Mouse (Mus musculus) heart, postnatal 0 days (tissue): ENCODE results near the gene Plpp7. TPM values are rescaled to one million over a fixed set of nuclear protein-coding genes. Genes with fewer than 3 reads are reported as not detected.

ENCODE experiments used
- ATAC-seq: fragments of 200-750 bp; cut with Nextera tagmentation; 2 replicates; pipeline ENCODE4 v1.8.0; 2017; ENCODE audit warnings: low read depth, moderate number of reproducible peaks, moderate library complexity; ENCODE audit not compliant: insufficient read depth
- DNase-seq: peaks from one replicate; pipeline ENCODE4 v3.0.0-alpha.2; 2016; ENCODE audit warnings: low spot score
- H3K27ac ChIP-seq: fragments of 300-500 bp; sonication (generic); 2 replicates; pipeline ENCODE4 v1.5.1; 2014; ENCODE audit warnings: low read depth, mild to moderate bottlenecking
- H3K27me3 ChIP-seq: fragments of 300-500 bp; sonication (generic); 2 replicates; pipeline ENCODE4 v1.6.1; 2014; ENCODE audit warnings: low read length, mixed read lengths; ENCODE audit not compliant: control insufficient read depth, insufficient read depth
- H3K36me3 ChIP-seq: fragments of 300-500 bp; sonication (generic); replicated peaks from 2 replicates; pipeline ENCODE4 v1.6.1; 2014; ENCODE audit warnings: low read length, mixed read lengths; ENCODE audit not compliant: control insufficient read depth, insufficient read depth
- H3K4me1 ChIP-seq: fragments of 300-500 bp; sonication (generic); 2 replicates; pipeline ENCODE4 v1.6.1; 2014; ENCODE audit warnings: antibody characterized with exemption; ENCODE audit not compliant: control insufficient read depth, insufficient read depth
- H3K4me2 ChIP-seq: fragments of 300-500 bp; sonication (generic); 2 replicates; pipeline ENCODE4 v1.6.1; 2014; ENCODE audit warnings: low read depth, mild to moderate bottlenecking, low read length, moderate library complexity
- H3K4me3 ChIP-seq: fragments of 300-500 bp; sonication (generic); 2 replicates; pipeline ENCODE4 v1.5.1; 2014; ENCODE audit warnings: low read depth, low read length
- H3K9ac ChIP-seq: fragments of 300-500 bp; sonication (generic); replicated peaks from 2 replicates; pipeline ENCODE4 v1.6.1; 2014; ENCODE audit warnings: low read depth, low read length, mixed read lengths
- H3K9me3 ChIP-seq: fragments of 300-500 bp; sonication (generic); replicated peaks from 2 replicates; pipeline ENCODE4 v1.6.1; 2016; ENCODE audit warnings: low read length; ENCODE audit not compliant: control insufficient read depth
- CTCF ChIP-seq: IDR thresholded peaks from 2 replicates; pipeline ENCODE4 v1.5.1; 2016; ENCODE audit warnings: antibody characterized with exemption, control low read depth, low read depth
- EP300 ChIP-seq: IDR thresholded peaks from 2 replicates; pipeline ENCODE4 v1.6.1; 2016; ENCODE audit warnings: antibody characterized with exemption, low read depth
- WGBS: fragments of 180-500 bp; shearing (Covaris S2); extraction: QIAGEN DNeasy Blood & Tissue Kit; methylation state at CpG from one replicate; pipeline ENCODE4 v1.1.7; 2014; 5-methylcytosine and 5-hydroxymethylcytosine counted together
- polyA plus RNA-seq: library from polyadenylated mRNA; unstranded; fragments of >200 nt; fragmentation: Nextera tagmentation; extraction: Ambion mirVana; gene quantifications from 2 replicates; pipeline ENCODE4 v1.2.1, GENCODE M21; 2015
- total RNA-seq: library from RNA; depleted of rRNA; stranded (reverse); fragments of >200 nt; gene quantifications from 2 replicates; pipeline ENCODE4 v1.2.3, GENCODE M21; 2014; ENCODE audit warnings: low replicate concordance

The Plpp7 gene
- total and polyA plus RNA-seq, 2 experiments from 2014 or later = 24.0 to 56.3 TPM

GRCm38 (mm10) chr2:32091956-32092355 is 3.4 kb upstream of the Plpp7 start:
- ATAC-seq (no peak), DNase-seq (no peak)
- WGBS = 44% methylated on average over 3 of the region's 3 CpGs
- Histone ChIP-seq H3K4me2 (no peak overlapping the region), H3K9me3 (no peaks in the 10 kb centered on the region), H3K4me3 (no peak overlapping the region), H3K9ac (no peak overlapping the region), H3K36me3 (no peaks in the 10 kb centered on the region), H3K4me1 (peaks cover 24% of the 10 kb centered on the region), H3K27ac (no peak overlapping the region), H3K27me3 (no peaks in the 10 kb centered on the region)
- no peak for TF ChIP-seq CTCF
- no peak for TF ChIP-seq EP300

- Histone ChIP-seq H3K4me2 (no peak overlapping the region), H3K9me3 (no peaks in the 10 kb centered on the region), H3K27me3 (no peaks in the 10 kb centered on the region), H3K27ac (no peak overlapping the region), H3K4me3 (no peak overlapping the region), H3K36me3 (no peaks in the 10 kb centered on the region), H3K9ac (no peak overlapping the region), H3K4me1 (peaks cover 20% of the 10 kb centered on the region)
- ATAC-seq (no peak), DNase-seq (no peak)
- TF ChIP-seq CTCF (no peak), EP300 (no peak)
- WGBS = 81% methylated on average over 7 of the region's 7 CpGs
Measured at GRCm38 (mm10) chr2:32094001-32094707, 1.2 kb upstream of the Plpp7 start.

- WGBS = 69% methylated on average over 10 of the region's 10 CpGs
- peak overlapping the region; percentile 83 for H3K27ac ChIP-seq
Measured at GRCm38 (mm10) chr2:32096122-32096420, 743 bp downstream of the Plpp7 start.

GRCm38 (mm10) chr2:32102944-32103343 is 7.6 kb downstream of the Plpp7 start:
- H3K36me3 ChIP-seq = 0 out of 2 replicates have a peak, but pooled peaks cover 4% of the 10 kb centered on the region
- H3K4me1 ChIP-seq = peaks cover 26% of the 10 kb centered on the region
- no peak overlapping the region for H3K4me3 ChIP-seq
- no peak for TF ChIP-seq EP300
- H3K9me3 ChIP-seq = no peaks in the 10 kb centered on the region
- no peak overlapping the region for H3K9ac ChIP-seq
- DNase-seq = no peak
- H3K27ac ChIP-seq = no peak overlapping the region
- no peak overlapping the region for H3K4me2 ChIP-seq
- H3K27me3 ChIP-seq = no peaks in the 10 kb centered on the region
- no peak for ATAC-seq
- 64% methylated on average over 5 of the region's 5 CpGs for WGBS

More at GRCm38 (mm10) chr2:32096122-32096420, 743 bp downstream of the Plpp7 start:
- Histone ChIP-seq H3K9ac (peak overlapping the region; percentile 68), H3K9me3 (no peaks in the 10 kb centered on the region), H3K27me3 (no peaks in the 10 kb centered on the region), H3K4me1 (peaks cover 18% of the 10 kb centered on the region), H3K36me3 (0 out of 2 replicates have a peak, but pooled peaks cover 4% of the 10 kb centered on the region), H3K4me3 (peak overlapping the region; percentile 54), H3K4me2 (peak overlapping the region; percentile 85)
- no peak for DNase-seq
- no peak for TF ChIP-seq CTCF
- TF ChIP-seq EP300 = no peak
- peak; percentile 25; the same call in 1 of the 2 replicates for ATAC-seq

- H3K9me3 ChIP-seq = no peaks in the 10 kb centered on the region
- 0 out of 2 replicates have a peak overlapping the region, but pooled peaks have one; percentile 85 for H3K27ac ChIP-seq
- 72% methylated on average over 7 of the region's 7 CpGs for WGBS
- 0 out of 2 replicates have a peak, but pooled peaks cover 4% of the 10 kb centered on the region for H3K36me3 ChIP-seq
- no peak overlapping the region for H3K4me2 ChIP-seq
- TF ChIP-seq CTCF = no peak
- TF ChIP-seq EP300 = no peak
- H3K9ac ChIP-seq = no peak overlapping the region
- no peak for DNase-seq
- peaks cover 26% of the 10 kb centered on the region for H3K4me1 ChIP-seq
- ATAC-seq = no peak
- H3K4me3 ChIP-seq = no peak overlapping the region
- H3K27me3 ChIP-seq = no peaks in the 10 kb centered on the region
Measured at GRCm38 (mm10) chr2:32103557-32103956, 8.2 kb downstream of the Plpp7 start.

GRCm38 (mm10) chr2:32104122-32104521 is 8.8 kb downstream of the Plpp7 start:
- Histone ChIP-seq H3K4me3 (no peak overlapping the region), H3K9ac (no peak overlapping the region), H3K4me1 (peaks cover 26% of the 10 kb centered on the region), H3K36me3 (0 out of 2 replicates have a peak, but pooled peaks cover 4% of the 10 kb centered on the region), H3K27me3 (no peaks in the 10 kb centered on the region), H3K4me2 (no peak overlapping the region), H3K9me3 (no peaks in the 10 kb centered on the region), H3K27ac (peak overlapping the region; percentile 85; the same call in 1 of the 2 replicates)
- 69% methylated on average over 7 of the region's 7 CpGs for WGBS
- DNase-seq (no peak), ATAC-seq (no peak)
- TF ChIP-seq CTCF (no peak), EP300 (no peak)
